Mouse (Mus musculus) intestine, embryonic 15.5 days (tissue): Measurements from ENCODE around the gene Bcl7a. TPM values are rescaled to one million over a fixed set of nuclear protein-coding genes. Genes with fewer than 3 reads are reported as not detected.

Experiments
- ATAC-seq: fragments of 200-750 bp; cut with Nextera tagmentation; 2 replicates; pipeline ENCODE4 v1.8.0; 2017; ENCODE audit warnings: moderate TSS enrichment, moderate library complexity
- H3K27ac ChIP-seq: fragments of 300-500 bp; sonication (generic); 2 replicates; pipeline ENCODE4 v1.5.1; 2015; ENCODE audit warnings: mild to moderate bottlenecking, inconsistent platforms
- H3K27me3 ChIP-seq: fragments of 300-500 bp; sonication (generic); replicated peaks from 2 replicates; pipeline ENCODE4 v1.6.1; 2015; ENCODE audit warnings: inconsistent platforms
- H3K36me3 ChIP-seq: fragments of 300-500 bp; sonication (generic); 2 replicates; pipeline ENCODE4 v1.6.1; 2015; ENCODE audit warnings: inconsistent platforms
- H3K4me1 ChIP-seq: fragments of 300-500 bp; sonication (generic); replicated peaks from 2 replicates; pipeline ENCODE4 v1.6.1; 2015; ENCODE audit warnings: inconsistent platforms
- H3K4me2 ChIP-seq: fragments of 300-500 bp; sonication (generic); replicated peaks from 2 replicates; pipeline ENCODE4 v1.6.1; 2015; ENCODE audit warnings: mild to moderate bottlenecking, inconsistent platforms
- H3K4me3 ChIP-seq: fragments of 300-500 bp; sonication (generic); replicated peaks from 2 replicates; pipeline ENCODE4 v1.5.1; 2015; ENCODE audit warnings: inconsistent platforms
- H3K9ac ChIP-seq: fragments of 300-500 bp; sonication (generic); 2 replicates; pipeline ENCODE4 v1.6.1; 2015; ENCODE audit warnings: inconsistent platforms
- H3K9me3 ChIP-seq: fragments of 300-500 bp; sonication (generic); 2 replicates; pipeline ENCODE4 v1.6.1; 2016; ENCODE audit warnings: inconsistent platforms
- WGBS: fragments of 180-500 bp; shearing (Covaris S2); methylation state at CpG from one replicate; pipeline ENCODE4 v1.1.7; 2015; 5-methylcytosine and 5-hydroxymethylcytosine counted together
- polyA plus RNA-seq: library from polyadenylated mRNA; unstranded; fragments of >200 nt; fragmentation: Nextera tagmentation; extraction: Ambion mirVana; gene quantifications from 2 replicates; pipeline ENCODE4 v1.2.1, GENCODE M21; 2015

Gene Bcl7a
- polyA plus RNA-seq, 1 experiment from 2014 or later = 16.4 TPM

DNA sequence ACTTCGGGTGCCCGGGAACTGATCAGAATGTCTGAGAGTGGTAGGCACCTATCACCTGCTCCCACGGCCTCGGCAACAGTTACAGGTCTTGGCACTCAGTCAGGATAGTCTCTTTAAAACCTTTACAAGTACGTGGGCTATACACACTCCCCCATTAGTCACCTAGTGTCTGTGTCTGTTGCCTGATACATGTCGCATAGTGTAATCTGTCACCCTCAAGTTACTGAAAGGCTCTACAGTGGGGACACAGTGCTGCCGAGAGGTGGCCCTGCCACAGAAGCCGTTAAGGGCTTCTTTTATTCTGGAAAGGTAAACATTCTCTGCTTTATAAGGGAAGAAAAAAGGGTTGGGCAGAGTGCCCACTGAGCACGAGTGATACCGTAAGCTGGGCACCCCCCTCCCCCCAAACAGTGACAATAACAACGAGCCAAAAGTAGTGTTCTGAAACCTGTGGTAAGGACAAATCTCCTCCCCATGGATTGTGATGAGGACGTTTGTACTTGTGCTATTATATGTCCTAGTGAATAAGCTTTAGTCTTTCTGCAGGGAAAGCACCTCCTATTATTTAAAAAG, 30.5 kb upstream of the Bcl7a start:
- H3K4me3 ChIP-seq = no peak overlapping the region
- 50% methylated on average over 12 of the region's 12 CpGs for WGBS
- no peak overlapping the region for H3K27ac ChIP-seq
- no peak overlapping the region for H3K4me2 ChIP-seq
- H3K36me3 ChIP-seq = no peaks in the 10 kb centered on the region
- H3K4me1 ChIP-seq = peaks cover 6% of the 10 kb centered on the region; the same call in 1 of the 2 replicates
- ATAC-seq = no peak
- H3K9ac ChIP-seq = no peak overlapping the region
- no peaks in the 10 kb centered on the region for H3K9me3 ChIP-seq
- H3K27me3 ChIP-seq = no peaks in the 10 kb centered on the region

DNA sequence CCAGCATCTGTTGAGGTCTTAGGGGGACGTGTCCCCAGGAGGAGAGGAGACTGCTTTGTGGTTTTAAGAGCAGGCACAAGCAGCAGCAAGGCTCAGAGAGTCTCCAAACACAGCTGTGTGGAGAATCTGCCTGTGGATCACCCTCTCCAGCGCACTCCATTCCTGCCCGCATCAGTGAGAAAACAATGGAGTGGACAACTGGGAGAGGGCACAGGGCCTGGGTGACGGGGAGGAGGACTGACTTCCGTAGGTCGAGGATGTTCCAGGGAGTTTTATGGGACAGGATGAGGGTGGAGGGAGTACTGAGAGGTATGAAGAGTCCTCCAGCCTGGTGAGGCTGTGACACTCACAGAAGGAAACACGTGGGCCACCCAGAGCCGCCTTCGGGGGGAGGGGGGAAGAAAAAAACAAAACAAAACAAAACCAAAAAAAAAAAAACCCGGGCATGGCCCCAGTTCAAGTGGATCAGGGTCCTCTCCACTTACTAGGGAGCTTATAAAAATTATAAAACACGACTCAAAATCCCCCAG, 29.7 kb upstream of the Bcl7a start:
- Histone ChIP-seq H3K4me3 (no peak overlapping the region), H3K4me1 (peaks cover 6% of the 10 kb centered on the region; the same call in 1 of the 2 replicates), H3K27me3 (no peaks in the 10 kb centered on the region), H3K27ac (no peak overlapping the region; the same call in 1 of the 2 replicates), H3K4me2 (no peak overlapping the region), H3K36me3 (no peaks in the 10 kb centered on the region), H3K9me3 (no peaks in the 10 kb centered on the region), H3K9ac (no peak overlapping the region)
- 39% methylated on average over 11 of the region's 11 CpGs for WGBS
- no peak for ATAC-seq

DNA sequence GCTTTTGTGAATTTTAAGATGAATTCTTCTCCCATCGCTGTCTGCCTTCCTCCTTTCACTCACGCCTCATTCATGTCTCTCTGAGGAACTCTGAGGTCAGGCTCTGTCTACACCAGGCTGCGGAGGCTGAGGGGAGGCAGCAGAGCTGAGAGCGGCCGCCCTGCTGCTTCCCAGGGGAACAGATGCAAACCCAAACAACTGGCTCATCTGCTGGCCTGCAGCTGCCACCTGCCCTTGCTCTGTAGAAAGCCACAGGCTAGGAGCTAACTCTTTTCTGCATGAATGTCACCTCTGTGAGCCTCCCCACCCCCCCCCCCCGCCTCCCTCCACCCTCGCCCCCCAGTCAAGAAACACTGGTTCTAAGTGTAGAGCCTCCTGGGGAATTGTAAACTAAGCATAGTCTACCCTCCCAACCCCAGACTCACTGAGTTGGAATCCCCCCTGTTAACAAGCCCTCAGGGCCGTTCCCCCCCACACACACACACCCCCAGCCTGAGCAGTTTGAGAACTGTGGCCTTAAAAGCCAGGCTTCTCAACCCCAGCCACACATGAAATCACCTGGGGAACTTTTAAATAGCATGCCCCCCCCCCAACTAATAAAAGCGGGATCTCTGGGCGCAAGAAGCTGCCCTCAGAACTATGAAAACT, 28.3 kb upstream of the Bcl7a start:
- Histone ChIP-seq H3K9me3 (no peaks in the 10 kb centered on the region), H3K4me3 (no peak overlapping the region), H3K4me2 (no peak overlapping the region), H3K4me1 (no peaks in the 10 kb centered on the region), H3K27me3 (no peaks in the 10 kb centered on the region), H3K9ac (no peak overlapping the region), H3K36me3 (no peaks in the 10 kb centered on the region), H3K27ac (no peak overlapping the region)
- no peak for ATAC-seq
- 44% methylated on average over 10 of the region's 10 CpGs for WGBS

DNA sequence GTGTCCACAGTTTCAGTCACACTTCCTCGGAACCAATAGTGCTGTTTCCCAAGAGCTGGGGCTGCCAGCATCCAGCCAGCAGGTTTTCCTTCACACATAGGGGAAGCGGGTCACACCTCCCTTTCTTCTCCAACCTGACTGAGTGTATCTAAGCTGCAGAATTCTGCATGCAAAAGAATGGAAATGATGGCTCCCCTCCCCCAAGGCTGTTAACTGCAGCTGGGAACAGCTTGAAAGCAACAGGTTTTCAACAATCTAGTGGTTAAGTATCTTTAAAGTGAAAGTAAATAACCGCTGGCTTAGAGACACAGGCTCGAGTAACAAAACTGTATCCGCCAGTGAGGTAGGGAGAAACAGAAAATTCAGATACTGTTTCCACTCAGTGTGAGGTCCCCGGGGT, 25.6 kb upstream of the Bcl7a start:
- H3K36me3 ChIP-seq = no peaks in the 10 kb centered on the region
- no peaks in the 10 kb centered on the region for H3K27me3 ChIP-seq
- ATAC-seq = no peak
- peak overlapping the region; percentile 31 for H3K4me3 ChIP-seq
- peak overlapping the region; percentile 58 for H3K4me2 ChIP-seq
- no peaks in the 10 kb centered on the region for H3K9me3 ChIP-seq
- peak overlapping the region; percentile 30; the same call in 1 of the 2 replicates for H3K9ac ChIP-seq
- H3K27ac ChIP-seq = no peak overlapping the region
- WGBS = 9% methylated on average over 6 of the region's 6 CpGs
- H3K4me1 ChIP-seq = no peaks in the 10 kb centered on the region

DNA sequence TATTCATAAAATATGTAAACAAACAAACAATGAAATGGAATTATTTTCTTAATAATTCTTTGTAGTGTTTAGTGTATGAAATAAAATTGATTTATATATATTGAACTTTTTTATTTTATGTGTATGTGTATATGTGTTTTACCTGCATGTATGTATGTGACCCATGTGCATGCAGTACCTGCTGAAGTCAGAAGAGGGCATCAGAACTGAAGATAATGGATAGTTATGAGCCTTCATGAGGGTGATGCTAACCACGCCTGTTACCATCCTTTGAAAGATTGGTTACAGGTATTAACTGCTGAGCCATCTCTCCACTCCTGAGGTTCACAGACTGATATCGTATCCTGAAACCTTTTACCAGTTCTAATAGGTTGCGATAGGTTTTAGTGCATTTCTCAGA, 23.5 kb upstream of the Bcl7a start:
- no peak overlapping the region for H3K4me3 ChIP-seq
- H3K27ac ChIP-seq = no peak overlapping the region
- H3K9me3 ChIP-seq = no peaks in the 10 kb centered on the region
- no peak overlapping the region for H3K4me2 ChIP-seq
- H3K27me3 ChIP-seq = no peaks in the 10 kb centered on the region
- no peak overlapping the region for H3K9ac ChIP-seq
- ATAC-seq = no peak
- H3K4me1 ChIP-seq = 0 out of 2 replicates have a peak, but pooled peaks cover 3% of the 10 kb centered on the region
- 96% methylated on average over 3 of the region's 3 CpGs for WGBS
- no peaks in the 10 kb centered on the region for H3K36me3 ChIP-seq

DNA sequence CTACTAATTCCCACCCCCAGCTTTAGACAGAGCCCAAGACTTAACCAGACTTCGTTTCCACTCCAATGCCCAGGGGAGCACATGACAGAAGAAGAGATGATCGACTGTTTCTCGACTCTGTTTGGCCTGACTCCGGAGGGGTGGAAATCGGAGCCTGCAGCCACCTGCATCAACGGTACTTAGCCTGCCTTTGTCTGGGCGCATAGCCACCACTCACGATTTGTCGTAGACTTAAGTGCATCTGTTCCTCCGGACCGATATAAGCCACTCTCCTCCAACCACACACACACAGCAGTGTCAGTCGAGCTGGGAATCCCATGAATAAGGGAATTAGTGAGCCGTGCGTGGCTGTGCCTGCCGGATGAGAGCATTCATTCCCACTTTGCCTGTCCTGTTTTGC, 19.4 kb upstream of the Bcl7a start:
- Histone ChIP-seq H3K4me2 (no peak overlapping the region), H3K36me3 (no peaks in the 10 kb centered on the region), H3K27me3 (no peaks in the 10 kb centered on the region), H3K27ac (no peak overlapping the region), H3K9me3 (no peaks in the 10 kb centered on the region), H3K4me3 (no peak overlapping the region), H3K9ac (no peak overlapping the region), H3K4me1 (0 out of 2 replicates have a peak, but pooled peaks cover 7% of the 10 kb centered on the region)
- WGBS = 44% methylated on average over 15 of the region's 15 CpGs
- no peak for ATAC-seq

DNA sequence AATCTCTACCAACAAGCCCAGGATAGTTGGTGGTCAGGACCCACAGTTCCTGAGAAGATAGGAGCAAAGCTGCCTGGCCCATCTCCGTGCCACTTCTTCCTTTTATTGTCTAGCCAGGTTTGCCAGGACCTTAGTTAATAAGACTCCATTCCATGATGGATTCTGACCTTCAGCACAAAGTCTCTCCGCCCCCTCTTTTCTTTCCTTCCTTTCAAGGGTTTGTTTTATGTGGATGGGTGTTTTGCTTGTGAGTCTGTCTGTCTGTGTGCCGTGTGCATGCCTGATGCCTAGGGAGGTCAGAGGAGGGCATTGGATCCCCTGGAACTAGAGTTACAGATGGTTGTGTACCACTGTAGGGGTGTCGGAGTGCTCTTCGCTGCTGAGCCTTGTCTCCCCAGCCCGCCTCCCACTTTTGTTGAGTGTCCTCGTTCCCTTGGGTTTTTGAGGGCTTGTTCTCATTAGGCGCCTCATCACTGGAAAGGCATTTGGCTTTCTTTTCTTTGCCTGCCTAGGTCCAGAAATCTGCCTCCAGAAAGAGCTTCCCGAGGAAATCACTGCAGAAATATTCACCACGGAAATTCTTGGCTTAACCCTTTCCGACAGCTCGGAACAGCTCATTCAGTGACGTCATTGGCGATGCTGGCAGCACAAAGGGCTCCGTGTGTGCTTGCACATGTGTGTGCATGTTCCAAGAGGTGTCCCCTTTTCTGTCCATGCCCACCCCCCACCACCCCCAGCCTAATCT, 17.5 kb upstream of the Bcl7a start:
- no peak overlapping the region for H3K9ac ChIP-seq
- ATAC-seq = no peak
- no peaks in the 10 kb centered on the region for H3K36me3 ChIP-seq
- WGBS = 61% methylated on average over 15 of the region's 15 CpGs
- H3K4me2 ChIP-seq = no peak overlapping the region
- 0 out of 2 replicates have a peak, but pooled peaks cover 7% of the 10 kb centered on the region for H3K4me1 ChIP-seq
- H3K27me3 ChIP-seq = no peaks in the 10 kb centered on the region
- H3K4me3 ChIP-seq = no peak overlapping the region
- no peak overlapping the region for H3K27ac ChIP-seq
- H3K9me3 ChIP-seq = no peaks in the 10 kb centered on the region

DNA sequence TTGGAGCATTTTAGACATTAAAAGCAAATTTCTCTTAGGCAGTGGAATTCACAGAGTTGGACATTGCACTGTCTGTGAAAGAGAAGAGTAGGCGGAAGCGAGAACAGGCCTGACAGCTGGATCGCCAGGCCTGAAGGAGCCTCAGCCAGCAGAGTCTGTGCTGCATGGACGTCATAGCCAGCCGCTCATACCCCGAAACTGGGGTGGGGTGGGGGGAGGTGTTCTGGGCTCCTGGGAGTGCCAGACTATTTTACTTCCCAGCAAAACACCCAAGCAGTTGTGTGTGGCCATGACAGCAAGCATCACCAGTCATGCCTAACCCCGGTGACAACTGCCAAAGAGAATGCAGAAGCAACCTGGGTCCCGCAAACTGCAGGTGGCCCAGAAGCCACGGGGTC, 16.9 kb upstream of the Bcl7a start:
- ATAC-seq = no peak
- Histone ChIP-seq H3K4me3 (no peak overlapping the region), H3K27ac (no peak overlapping the region), H3K27me3 (no peaks in the 10 kb centered on the region), H3K36me3 (no peaks in the 10 kb centered on the region), H3K9ac (no peak overlapping the region), H3K9me3 (no peaks in the 10 kb centered on the region), H3K4me2 (no peak overlapping the region), H3K4me1 (0 out of 2 replicates have a peak, but pooled peaks cover 7% of the 10 kb centered on the region)
- 77% methylated on average over 9 of the region's 9 CpGs for WGBS

DNA sequence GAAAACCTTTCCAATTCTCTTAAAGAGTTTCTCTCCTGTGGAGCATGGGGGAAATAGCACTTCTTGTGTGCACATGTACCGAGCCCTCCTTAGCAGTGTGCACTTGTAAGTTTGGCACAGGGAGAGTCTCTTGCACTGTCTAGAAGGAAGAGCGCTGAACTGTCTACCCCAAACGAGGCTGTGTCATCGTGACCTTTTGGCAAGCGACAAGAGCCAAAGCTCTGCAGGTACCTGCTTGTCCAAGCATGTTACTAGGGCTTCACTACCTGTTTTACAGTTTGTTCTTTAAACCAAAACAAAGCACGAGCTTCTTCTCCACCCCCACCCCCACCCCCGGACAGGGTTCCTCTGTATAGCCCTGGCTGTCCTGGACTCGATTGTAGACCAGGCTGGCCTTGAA, 15.9 kb upstream of the Bcl7a start:
- Histone ChIP-seq H3K36me3 (no peaks in the 10 kb centered on the region), H3K27ac (no peak overlapping the region), H3K4me2 (no peak overlapping the region), H3K9me3 (no peaks in the 10 kb centered on the region), H3K4me1 (0 out of 2 replicates have a peak, but pooled peaks cover 7% of the 10 kb centered on the region), H3K27me3 (no peaks in the 10 kb centered on the region), H3K4me3 (no peak overlapping the region), H3K9ac (no peak overlapping the region)
- 82% methylated on average over 8 of the region's 8 CpGs for WGBS
- no peak for ATAC-seq

DNA sequence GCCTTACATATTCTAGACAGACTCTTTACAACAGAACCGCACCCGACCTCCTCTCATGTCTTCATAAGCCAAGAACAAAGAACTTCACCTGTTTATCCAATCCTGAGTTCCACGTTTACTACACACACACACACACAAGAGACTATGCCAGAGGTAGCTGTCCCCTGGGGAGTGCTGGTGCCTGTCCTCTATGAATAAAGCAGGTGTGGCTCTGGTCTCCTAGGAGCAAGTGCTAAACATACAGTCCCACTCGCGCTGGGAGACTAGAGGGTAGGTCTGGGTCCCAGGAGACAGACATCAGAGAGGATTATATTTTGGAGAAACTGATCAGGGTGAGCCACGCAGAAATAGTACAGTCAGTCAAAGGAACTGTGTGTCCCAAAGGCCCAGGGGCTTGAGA, 10.1 kb upstream of the Bcl7a start:
- Histone ChIP-seq H3K27ac (no peak overlapping the region), H3K4me1 (no peaks in the 10 kb centered on the region), H3K4me2 (no peak overlapping the region), H3K36me3 (no peaks in the 10 kb centered on the region), H3K9me3 (no peaks in the 10 kb centered on the region), H3K4me3 (no peak overlapping the region), H3K9ac (no peak overlapping the region), H3K27me3 (no peaks in the 10 kb centered on the region)
- no peak for ATAC-seq
- WGBS = 83% methylated on average over 6 of the region's 6 CpGs

DNA sequence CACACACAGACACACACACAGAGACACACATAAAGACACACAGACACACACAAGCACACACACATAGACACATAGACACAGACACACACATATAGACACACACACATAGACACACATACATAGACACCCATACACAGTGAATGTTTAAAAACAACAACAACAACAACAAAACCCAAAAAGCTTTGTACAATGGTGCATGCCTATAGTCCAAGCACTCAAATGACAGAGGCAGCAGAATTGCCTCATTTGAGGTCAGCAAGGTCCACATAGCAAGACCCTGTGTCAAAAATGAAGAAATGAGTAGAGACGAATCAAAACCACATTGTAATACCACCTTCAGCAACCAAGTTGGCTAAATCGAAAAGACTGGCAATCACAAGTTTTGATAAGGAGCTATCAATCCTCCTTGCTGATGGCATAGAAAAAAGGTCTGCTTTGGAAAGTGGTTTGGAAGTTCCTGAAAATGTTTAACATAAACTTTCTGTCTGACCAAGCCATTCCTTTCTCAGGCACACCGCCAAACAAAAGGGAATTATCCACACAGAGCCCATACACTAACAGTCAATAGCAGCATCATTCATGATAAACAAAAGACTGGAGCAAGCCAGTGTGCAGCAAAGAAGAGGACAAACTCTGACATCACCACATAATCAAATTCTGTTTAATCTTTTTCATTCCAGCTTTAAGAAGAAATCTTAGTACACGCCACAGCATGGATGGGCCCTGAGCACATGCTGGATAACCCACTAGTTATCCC, 7.3 kb upstream of the Bcl7a start:
- Histone ChIP-seq H3K9me3 (no peaks in the 10 kb centered on the region), H3K27me3 (no peaks in the 10 kb centered on the region), H3K4me1 (no peaks in the 10 kb centered on the region), H3K4me3 (no peak overlapping the region), H3K36me3 (no peaks in the 10 kb centered on the region), H3K9ac (no peak overlapping the region), H3K4me2 (no peak overlapping the region), H3K27ac (no peak overlapping the region)
- 61% methylated on average over 4 of the region's 4 CpGs for WGBS
- no peak for ATAC-seq

DNA sequence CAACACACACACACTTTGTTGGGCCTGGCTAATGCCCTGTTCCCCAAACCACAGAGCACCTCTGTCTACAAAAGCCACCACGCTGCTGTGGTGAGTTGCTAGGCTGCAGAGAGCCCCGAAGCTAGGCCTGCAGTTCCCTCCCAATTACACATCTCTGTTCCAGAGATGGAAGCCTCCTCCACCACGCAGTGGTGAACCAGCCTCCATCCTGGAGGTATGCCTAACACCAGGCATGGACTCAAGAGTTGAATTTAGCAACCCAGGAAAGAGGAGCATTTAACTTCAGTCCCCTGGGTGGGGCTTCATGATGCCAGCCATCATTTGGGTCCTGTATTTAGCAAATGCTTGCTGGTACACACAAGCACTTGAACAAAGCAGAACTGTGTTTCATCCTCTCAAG, 5.2 kb upstream of the Bcl7a start:
- no peaks in the 10 kb centered on the region for H3K27me3 ChIP-seq
- H3K27ac ChIP-seq = no peak overlapping the region
- 75% methylated on average over 3 of the region's 3 CpGs for WGBS
- H3K9ac ChIP-seq = no peak overlapping the region
- no peak overlapping the region for H3K4me2 ChIP-seq
- no peak for ATAC-seq
- no peaks in the 10 kb centered on the region for H3K9me3 ChIP-seq
- H3K4me1 ChIP-seq = no peaks in the 10 kb centered on the region
- H3K36me3 ChIP-seq = no peaks in the 10 kb centered on the region
- H3K4me3 ChIP-seq = no peak overlapping the region
